Mouse (Mus musculus) kidney, postnatal 14 days (tissue): ENCODE results near the gene Gm3646.

Experiments used
- DNase-seq: peaks from one replicate; pipeline ENCODE4 v3.0.0; 2022; ENCODE audit warnings: mixed read lengths

The Gm3646 gene

DNA sequence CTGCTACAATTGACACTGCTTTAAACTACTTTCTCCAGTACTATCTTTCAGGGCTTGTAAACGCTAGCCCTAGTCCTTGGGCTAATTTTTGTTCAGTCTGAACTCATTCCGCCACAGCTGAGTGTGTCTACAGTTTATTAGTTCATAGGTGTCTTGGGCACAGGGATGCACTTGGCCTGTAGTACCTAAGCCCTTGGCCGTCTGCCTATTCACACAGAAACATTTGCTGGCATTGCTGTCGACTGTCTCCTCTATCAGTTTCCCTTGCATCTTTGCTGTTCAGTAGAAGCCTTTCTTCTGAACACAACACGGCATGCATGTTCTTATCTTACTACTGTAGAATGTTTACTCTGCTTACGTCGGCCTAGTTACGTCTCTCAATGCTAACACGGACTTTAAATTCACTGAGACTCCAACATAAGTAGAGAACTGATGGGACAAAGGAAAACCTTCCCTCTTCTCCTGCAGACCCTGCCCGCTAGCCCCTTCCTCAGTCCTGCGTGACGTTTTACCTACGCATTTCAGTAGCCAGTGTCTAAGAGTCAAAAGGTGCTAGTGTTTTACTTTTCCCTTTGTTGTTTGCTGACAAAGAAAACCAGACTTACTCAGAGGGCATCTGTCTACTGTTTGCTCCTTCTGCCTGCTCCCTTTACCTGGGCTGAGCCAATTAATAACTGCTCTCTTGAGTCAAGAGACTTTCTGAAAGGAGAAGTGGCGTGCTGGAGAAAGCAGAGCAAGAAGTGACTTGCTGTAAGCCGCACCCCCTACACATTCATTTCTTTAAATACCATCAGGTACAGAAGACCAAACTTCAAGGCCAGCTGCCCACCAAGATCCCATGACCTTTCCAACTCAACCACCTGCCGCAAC is 25.8 kb downstream of the Gm3646 start:
- DNase-seq, result no peak

DNA sequence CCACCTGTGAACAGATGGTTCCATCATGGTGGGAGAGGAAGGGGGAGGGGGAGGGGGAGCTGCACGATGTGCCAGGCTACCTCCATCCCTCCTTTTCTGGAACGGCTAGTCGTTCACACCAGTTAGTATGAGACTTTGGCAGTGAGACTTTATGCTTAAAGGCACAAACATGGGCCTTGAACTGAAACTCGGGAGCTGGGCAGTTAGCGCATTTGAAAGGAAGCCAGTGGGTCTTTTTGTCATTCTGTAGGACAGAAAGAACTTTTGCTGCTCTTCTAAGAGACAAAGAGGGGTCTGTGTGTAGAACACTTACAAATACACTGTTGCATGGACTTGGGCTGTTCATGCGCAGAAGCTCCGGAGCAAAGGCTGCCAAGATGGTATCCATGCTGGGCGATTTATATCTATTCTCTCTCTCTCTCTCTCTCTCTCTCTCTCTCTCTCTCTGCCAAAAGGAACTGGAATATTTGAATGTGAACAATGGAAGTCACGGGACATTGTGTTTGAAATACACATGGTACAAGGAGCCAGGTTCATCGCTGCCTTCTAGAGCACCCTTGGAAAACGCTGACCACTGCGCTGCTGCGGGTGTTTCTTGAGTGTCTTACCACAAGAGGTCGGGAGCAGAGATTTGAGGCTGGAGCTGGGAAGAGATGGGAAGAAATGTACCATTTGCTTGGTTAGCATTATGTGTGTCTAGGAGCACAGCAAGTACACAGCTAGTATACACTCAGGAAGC is 31.0 kb downstream of the Gm3646 start:
- DNase-seq, result no peak

DNA sequence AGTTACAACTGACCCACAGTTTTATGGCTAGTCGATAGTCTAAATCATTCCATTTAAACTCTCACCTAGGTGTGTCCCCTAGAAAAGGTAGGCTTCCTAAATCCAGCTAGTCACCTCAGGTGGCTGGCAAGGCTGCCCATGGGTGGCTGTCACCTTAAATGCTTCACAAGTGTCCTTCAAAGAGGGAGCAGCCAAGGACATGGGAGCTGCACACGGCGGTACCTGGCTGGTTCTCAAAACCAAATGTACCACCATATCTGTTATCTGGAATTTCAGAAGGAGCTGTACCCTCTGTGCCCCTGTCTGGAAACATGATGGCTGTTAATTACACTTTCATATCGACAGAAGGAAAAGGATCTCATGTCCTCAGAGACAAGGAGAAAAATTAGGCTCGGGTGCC is 31.6 kb downstream of the Gm3646 start:
- DNase-seq, result no peak

DNA sequence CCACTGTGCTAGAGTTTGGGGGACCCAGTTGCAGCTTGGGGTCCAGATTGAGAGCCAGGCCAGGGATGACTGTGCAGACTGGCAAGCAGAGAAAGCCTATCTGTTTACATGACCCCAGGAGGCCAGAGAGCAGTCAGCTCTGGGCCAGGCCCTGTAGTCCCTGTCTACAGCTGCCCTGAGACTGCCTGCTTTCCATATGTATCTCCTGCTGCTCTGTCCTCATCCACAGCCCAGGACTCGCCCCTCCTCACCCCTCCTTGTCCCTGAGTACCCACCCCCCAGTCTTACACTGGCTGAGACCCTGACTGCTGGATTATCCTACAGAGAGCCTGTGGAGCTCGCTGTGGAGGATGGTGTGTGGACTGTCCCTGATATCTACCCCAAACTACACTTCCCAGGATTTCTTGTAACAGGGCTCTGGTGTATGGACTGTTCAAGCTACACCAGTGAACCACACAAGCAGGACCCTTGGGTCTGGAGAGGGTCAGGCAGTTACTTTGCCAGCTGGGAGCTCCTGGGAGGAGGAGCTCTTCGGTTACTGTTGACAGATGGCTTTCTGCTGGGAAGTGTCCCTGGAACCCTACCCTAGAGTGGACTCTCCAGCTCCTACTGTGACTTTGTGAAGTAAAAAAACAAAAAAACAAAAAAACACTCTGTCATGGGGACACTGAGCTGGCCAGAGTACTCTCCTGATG is 32.6 kb downstream of the Gm3646 start:
- DNase-seq, result no peak

DNA sequence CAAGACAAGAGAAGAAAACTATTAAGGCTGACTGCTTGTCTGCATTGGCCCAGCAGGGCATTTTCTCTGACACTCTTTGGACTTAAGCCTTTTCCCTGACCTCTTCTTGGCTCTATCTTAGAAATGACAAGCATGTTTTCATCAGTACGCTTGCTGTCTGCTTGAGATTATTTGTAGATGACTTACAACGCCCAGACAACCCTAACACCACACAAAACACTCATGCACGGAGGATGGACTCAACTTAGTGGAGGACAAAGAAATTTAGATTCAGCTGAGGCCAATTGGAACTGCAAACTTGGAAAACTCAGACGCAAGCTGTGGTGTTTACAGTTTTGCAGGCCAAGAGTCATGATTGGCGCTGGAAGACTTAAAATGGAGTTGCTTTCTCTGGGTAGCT is 34.7 kb downstream of the Gm3646 start:
- peak; percentile 26 for DNase-seq

DNA sequence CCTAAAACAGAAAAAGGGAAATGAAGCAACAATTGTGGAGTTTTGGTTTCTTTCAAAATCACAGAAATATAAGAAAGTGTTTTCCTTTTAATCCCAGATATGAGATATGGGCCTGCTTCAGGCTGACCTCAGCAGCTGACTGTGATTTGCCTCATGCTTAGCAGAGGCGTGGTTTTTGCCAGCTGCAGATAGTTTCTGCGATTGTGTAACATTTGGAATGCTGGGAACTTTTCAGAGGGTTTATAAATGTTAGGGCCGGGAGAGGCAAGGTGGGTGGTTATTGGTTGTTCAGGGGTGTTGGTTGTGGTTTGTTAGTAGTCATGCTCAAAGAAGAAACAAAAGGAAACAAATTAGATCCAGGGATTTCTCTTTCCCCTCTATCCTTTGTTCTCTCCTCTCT is 37.1 kb downstream of the Gm3646 start:
- no peak for DNase-seq

DNA sequence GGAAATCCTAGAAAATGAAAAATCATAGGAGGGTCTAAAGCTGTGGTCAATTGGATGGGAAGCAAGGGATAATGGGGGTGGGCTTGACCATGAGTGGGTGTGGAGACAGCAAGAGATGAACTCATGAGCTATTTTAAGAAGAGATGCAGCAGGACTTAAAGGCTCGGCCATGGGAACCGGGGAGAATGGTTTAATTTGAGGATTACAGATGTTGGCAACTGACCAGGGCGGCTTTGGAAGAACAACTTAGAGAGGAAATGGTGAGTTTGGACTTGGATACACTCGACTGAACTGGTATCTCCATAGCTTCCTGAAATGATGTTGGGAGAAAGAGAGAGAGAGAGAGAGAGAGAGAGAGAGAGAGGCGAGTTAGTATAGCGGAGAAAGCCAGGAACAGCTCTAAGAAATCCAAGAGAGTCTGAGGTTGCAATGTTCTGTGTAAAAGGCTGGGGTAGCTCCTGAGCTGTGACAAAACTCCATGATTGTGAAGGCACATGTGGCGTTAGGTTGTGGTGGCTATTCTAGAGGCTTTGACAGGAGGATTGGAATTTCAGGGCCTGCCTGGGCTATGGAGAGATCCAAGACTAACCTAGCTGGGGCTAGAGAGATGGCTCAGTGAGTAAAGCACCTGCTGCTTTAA is 39.2 kb downstream of the Gm3646 start:
- no peak for DNase-seq

DNA sequence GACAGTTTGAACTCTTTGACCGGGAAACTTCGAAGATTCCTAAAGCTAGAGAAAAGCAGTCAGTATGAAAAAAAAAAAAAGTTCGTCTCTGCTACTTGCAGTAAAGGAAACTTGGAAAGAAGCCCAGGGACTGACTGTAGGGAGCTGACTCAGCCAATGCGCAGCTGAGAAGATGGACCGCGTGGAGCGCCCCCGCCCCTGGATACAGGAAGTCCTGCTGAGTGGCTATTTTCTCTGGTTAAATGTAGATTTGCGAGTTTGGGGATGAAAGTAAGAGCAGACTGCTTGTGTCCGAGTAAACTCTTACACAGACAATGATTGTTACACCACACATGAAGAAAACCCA is 43.1 kb downstream of the Gm3646 start:
- DNase-seq, result peak; percentile 94

DNA sequence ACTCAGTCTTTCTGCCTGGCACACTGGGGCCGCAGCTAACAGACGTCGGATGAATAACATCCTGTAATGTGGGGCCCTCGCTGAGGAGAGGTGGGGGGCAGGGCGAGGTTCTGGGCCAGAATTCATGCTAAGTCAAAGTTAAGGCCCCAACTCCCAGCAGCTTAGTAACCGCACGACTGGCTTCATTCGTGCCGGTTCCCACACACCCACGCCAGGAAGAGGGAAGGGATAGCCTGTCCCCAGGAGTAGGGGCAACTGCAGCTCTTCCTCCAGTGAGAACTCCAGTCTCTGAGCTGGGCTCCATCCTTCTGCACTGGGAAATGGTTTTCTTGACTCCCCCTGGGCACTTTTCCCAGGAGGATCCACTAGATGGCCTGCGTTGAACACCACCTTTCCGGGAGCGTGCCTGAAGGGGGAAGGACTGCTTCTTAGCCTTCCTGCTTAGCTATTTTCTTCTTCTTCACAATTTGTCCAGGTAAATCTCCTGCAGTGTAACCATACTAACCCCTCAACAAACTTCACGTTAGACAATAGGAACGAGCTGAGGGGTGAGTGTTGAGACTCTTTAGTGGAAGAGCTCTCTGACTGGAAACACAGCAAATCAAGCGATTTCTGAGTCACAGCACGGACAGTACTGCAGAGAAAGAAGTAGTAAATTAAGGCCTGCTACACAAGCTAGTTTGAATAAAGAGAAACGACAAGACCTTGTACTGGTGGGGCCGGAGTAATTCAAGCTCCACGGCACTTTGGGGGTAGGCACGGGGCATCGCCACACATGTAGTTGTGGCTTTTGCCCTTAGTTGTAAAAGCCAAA is 43.7 kb downstream of the Gm3646 start:
- DNase-seq, result peak; percentile 83

DNA sequence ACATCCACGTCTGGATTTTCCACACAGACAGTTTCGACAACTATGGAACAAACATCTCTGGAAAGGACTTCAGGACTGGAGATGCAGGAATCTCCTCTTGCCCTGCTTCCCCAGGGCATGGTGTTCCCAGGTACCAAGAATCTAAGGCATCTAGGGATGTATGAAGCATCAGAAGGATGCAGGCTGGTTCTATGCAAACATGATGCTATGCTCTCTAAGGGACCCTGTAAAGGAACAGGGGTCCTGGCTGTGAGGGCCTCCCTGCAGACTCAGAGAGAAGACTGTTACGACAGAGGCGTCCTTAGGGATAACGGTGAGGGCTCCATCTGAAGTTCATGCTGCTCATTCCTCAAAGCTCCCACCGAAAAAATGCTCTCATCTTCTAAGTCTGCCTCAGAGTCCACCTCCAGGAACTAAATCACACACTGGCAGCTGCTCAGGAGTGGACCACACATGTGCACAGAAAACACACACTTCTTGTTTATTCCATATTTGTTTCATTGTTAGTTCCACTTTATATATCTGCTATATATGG is 44.9 kb downstream of the Gm3646 start:
- no peak for DNase-seq

DNA sequence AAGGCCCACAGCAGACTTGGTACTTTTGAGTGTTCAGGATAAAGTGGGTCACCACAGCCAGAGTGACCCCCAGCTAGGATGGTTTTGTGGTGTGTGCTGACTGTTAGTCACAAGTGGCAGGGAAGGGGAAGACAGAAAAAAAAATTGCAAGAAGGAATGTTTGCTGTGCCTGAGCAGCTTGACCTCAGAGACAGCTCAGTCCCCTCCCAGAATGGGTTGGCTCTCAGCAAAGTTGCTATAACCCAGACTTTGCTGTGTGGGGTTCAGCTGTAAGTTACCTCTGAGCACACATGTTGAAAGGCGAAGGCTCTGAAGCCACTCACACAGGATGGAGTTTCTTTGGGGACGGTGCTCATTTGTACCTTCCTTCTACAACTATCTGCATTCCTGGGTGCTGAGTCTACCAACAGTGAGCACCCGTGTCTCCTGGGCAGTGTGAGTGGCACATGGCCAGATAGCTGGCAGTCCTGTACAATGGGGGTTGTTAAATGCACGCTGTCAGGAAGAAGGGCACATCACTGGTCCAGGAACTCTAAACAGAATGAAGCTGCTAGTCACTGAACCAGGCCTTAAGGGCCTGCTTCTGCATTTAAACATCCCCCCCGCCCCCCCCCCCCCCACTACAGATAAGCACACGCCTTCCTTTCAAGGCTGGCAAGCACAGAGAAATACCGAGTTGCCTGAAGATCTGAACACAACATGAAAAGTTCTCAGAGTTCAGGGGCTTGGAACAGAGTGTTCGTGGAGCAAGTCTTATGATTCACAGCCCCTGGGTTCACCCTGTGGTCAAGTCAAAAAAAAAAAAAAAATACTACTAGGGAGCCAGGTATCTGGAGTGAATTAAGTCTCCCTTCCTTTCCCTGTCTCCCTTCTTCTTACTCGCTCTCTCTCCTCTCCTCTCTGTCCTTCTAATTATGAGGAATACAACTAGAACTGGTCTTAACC is 45.6 kb downstream of the Gm3646 start:
- peak; percentile 40 for DNase-seq

DNA sequence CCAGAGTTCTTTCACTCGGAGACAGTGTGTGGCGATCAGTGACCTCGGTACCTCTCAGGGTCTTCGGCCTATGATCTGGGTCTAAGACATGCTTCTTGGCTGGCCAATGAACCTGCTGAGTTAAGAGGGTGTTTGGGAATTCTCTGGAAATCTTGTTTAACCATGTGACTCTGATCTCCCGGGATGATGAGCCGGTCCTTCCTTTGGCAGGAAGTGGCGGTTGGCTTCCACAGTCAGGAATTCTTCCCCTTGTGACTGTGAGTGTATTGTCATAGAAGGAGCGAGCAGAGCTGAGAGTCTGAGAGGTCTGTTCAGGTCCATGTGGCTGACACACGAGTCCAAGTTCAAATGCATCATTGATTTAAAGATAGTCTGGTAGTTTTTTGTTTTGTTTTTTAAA is 46.9 kb downstream of the Gm3646 start:
- peak; percentile 56 for DNase-seq

DNA sequence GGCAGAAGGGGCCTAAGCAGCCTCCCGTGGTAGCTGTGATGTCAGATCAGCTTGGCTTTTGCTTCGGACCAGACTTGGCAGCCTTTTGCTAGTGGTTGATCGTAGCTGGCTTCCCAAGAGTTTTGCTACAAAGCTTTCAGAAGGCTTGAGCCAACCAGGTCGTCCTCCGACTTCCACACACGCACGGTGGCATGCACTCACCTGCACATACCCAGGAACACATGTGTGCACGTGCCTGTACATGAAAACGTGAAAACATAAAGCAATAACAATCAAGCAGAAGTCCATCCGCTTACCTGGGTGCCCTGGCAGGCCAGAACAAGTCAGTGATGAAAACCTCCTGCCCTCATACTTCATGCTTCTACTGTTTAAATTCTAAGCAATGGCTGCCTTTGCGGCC is 48.2 kb downstream of the Gm3646 start:
- DNase-seq, result no peak

DNA sequence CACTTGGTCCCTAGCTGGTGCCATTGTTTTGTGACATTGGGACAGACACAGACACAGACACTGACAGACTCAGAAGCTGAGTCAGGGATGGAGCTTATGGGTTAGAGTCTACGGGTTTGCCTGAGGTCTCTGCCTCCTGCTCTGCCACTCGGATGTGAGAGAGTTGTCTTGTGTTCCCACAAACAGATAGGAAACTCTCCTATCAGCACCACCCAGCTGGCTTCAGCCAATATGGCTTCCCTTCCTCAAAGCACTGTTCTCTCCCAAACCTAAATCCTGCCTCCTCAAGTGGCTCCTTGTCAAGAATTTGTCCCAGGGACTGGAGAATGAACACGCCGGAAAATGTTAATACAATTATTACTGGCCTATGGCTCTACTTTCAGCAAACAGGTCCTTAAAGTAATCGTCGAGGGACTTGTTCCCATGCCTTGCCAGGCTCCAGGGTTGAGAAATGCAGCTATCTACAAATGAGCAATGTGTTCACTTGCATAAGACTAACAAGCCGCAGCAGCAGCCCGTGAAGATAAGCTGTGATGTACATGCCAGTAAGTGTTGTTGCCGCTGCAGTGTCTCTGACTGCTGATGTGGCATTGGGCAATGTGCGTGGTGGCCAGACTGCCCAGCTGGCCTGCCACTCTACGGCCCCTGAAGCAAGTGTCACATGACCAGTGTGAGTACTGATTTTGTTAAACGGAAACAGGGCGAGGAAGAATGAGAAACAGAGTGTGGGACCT is 50.7 kb downstream of the Gm3646 start:
- no peak for DNase-seq
